Mouse (Mus musculus): ENCODE results near the gene Brms1. TPM values are rescaled to one million over a fixed set of nuclear protein-coding genes. Genes with fewer than 3 reads are reported as not detected.

The Brms1 gene
- total and polyA plus RNA-seq, 3 experiments: 14.3 to 18.1 (median 16.9) TPM

- H3K4me3 ChIP-seq: no peak overlapping the region
- no peaks in the 10 kb centered on the region for H3K79me2 ChIP-seq (replicated peaks; ENCODE audit: control insufficient read depth, insufficient read depth, low read length)
- no peaks in the 10 kb centered on the region for H3K36me3 ChIP-seq (ENCODE audit: control insufficient read depth, insufficient read depth, low read length)
- intact Hi-C loops (cut with DNase I): no loop called here
- WGBS: 39% methylated on average over 16 of the region's 16 CpGs
- TF ChIP-seq POLR2A (IDR thresholded peaks at IDR 0.05; ENCODE audit: insufficient read depth, low read depth, low read length) (no peak), CTCF (IDR thresholded peaks at IDR 0.05) (no peak), EP300 (IDR thresholded peaks at IDR 0.05; ENCODE audit: insufficient read depth, low read depth, low read length) (no peak)
- no peak overlapping the region for H3K9ac ChIP-seq (ENCODE audit: low read depth, low read length)
- H3K27ac ChIP-seq: peak overlapping the region; percentile 36
- H3K4me1 ChIP-seq (ENCODE audit: control insufficient read depth, insufficient read depth, low read length): peaks cover 10% of the 10 kb centered on the region
- no peaks in the 10 kb centered on the region for H3K27me3 ChIP-seq (ENCODE audit: control insufficient read depth, insufficient read depth, low read length)
- DNase-seq: no peak
Observed at GRCm38 (mm10) chr19:5057876-5058775, 17.0 kb downstream of the Brms1 start.

- WGBS: 18% methylated on average over 10 of the region's 10 CpGs
- TF ChIP-seq CTCF (IDR thresholded peaks at IDR 0.05) (no peak), POLR2A (IDR thresholded peaks at IDR 0.05; ENCODE audit: insufficient read depth, low read depth, low read length) (peak; percentile 12; the same call in 1 of the 2 replicates), EP300 (IDR thresholded peaks at IDR 0.05; ENCODE audit: insufficient read depth, low read depth, low read length) (no peak)
- peak overlapping the region; percentile 36 for H3K27ac ChIP-seq
- H3K27me3 ChIP-seq (ENCODE audit: control insufficient read depth, insufficient read depth, low read length): no peaks in the 10 kb centered on the region
- H3K4me3 ChIP-seq: no peak overlapping the region
- H3K4me1 ChIP-seq (ENCODE audit: control insufficient read depth, insufficient read depth, low read length): peaks cover 10% of the 10 kb centered on the region
- DNase-seq: peak; percentile 43
- no peaks in the 10 kb centered on the region for H3K36me3 ChIP-seq (ENCODE audit: control insufficient read depth, insufficient read depth, low read length)
- intact Hi-C loops (cut with DNase I): no loop called here
- no peaks in the 10 kb centered on the region for H3K79me2 ChIP-seq (replicated peaks; ENCODE audit: control insufficient read depth, insufficient read depth, low read length)
- H3K9ac ChIP-seq (ENCODE audit: low read depth, low read length): no peak overlapping the region
Observed at GRCm38 (mm10) chr19:5058801-5059771, 17.9 kb downstream of the Brms1 start.

GRCm38 (mm10) chr19:5060365-5061330, 19.5 kb downstream of the Brms1 start:
- TF ChIP-seq POLR2A (IDR thresholded peaks at IDR 0.05; ENCODE audit: insufficient read depth, low read depth, low read length): no peak
- no peak overlapping the region for H3K27ac ChIP-seq
- H3K79me2 ChIP-seq (replicated peaks; ENCODE audit: control insufficient read depth, insufficient read depth, low read length): no peaks in the 10 kb centered on the region
- no peaks in the 10 kb centered on the region for H3K27me3 ChIP-seq (ENCODE audit: control insufficient read depth, insufficient read depth, low read length)
- H3K36me3 ChIP-seq (ENCODE audit: control insufficient read depth, insufficient read depth, low read length): no peaks in the 10 kb centered on the region
- 54% methylated on average over 5 of the region's 5 CpGs for WGBS
- H3K9ac ChIP-seq (ENCODE audit: low read depth, low read length): no peak overlapping the region
- intact Hi-C loops (cut with DNase I): no loop called here
- peaks cover 10% of the 10 kb centered on the region for H3K4me1 ChIP-seq (ENCODE audit: control insufficient read depth, insufficient read depth, low read length)
- H3K4me3 ChIP-seq: no peak overlapping the region
- peak; percentile 61 to 62 for DNase-seq

GRCm38 (mm10) chr19:5062041-5062440, 20.9 kb downstream of the Brms1 start:
- TF ChIP-seq POLR2A (IDR thresholded peaks at IDR 0.05; ENCODE audit: insufficient read depth, low read depth, low read length) (no peak), EP300 (IDR thresholded peaks at IDR 0.05; ENCODE audit: insufficient read depth, low read depth, low read length) (no peak), CTCF (IDR thresholded peaks at IDR 0.05) (no peak)
- no peaks in the 10 kb centered on the region for H3K79me2 ChIP-seq (replicated peaks; ENCODE audit: control insufficient read depth, insufficient read depth, low read length)
- no peak for DNase-seq
- H3K36me3 ChIP-seq (ENCODE audit: control insufficient read depth, insufficient read depth, low read length): no peaks in the 10 kb centered on the region
- H3K27ac ChIP-seq: no peak overlapping the region
- H3K27me3 ChIP-seq (ENCODE audit: control insufficient read depth, insufficient read depth, low read length): no peaks in the 10 kb centered on the region
- intact Hi-C loops (cut with DNase I): no loop called here
- WGBS: 84% methylated on average over 5 of the region's 5 CpGs
- H3K4me1 ChIP-seq (ENCODE audit: control insufficient read depth, insufficient read depth, low read length): peaks cover 12% of the 10 kb centered on the region
- H3K4me3 ChIP-seq: no peak overlapping the region
- H3K9ac ChIP-seq (ENCODE audit: low read depth, low read length): no peak overlapping the region

- no peaks in the 10 kb centered on the region for H3K27me3 ChIP-seq (ENCODE audit: control insufficient read depth, insufficient read depth, low read length)
- peak; percentile 63 to 74 for DNase-seq
- intact Hi-C loops (cut with DNase I): no loop called here
- H3K4me1 ChIP-seq (ENCODE audit: control insufficient read depth, insufficient read depth, low read length): peaks cover 16% of the 10 kb centered on the region
- H3K27ac ChIP-seq: no peak overlapping the region
- TF ChIP-seq CTCF (IDR thresholded peaks at IDR 0.05): no peak
- no peak overlapping the region for H3K4me3 ChIP-seq
- 58% methylated on average over 6 of the region's 6 CpGs for WGBS
- H3K36me3 ChIP-seq (ENCODE audit: control insufficient read depth, insufficient read depth, low read length): no peaks in the 10 kb centered on the region
- H3K79me2 ChIP-seq (replicated peaks; ENCODE audit: control insufficient read depth, insufficient read depth, low read length): no peaks in the 10 kb centered on the region
- no peak overlapping the region for H3K9ac ChIP-seq (ENCODE audit: low read depth, low read length)
Observed at GRCm38 (mm10) chr19:5062446-5062845, 21.3 kb downstream of the Brms1 start.

Data from heart, adult 2 months (tissue).